Mouse (Mus musculus) kidney, embryonic 16.5 days (tissue): ENCODE data around the gene Clcn1. TPM values are rescaled to one million over a fixed set of nuclear protein-coding genes. Genes with fewer than 3 reads are reported as not detected.
A peak's percentile ranks its signal among the peaks of the same experiment; 100 is the strongest.

Experiments
- ATAC-seq: fragments of 200-750 bp; cut with Nextera tagmentation; 2 replicates; pipeline ENCODE4 v1.8.0; 2017; ENCODE audit warnings: moderate TSS enrichment; ENCODE audit not compliant: low FRiP score, low TSS enrichment
- H3K27ac ChIP-seq: fragments of 300-500 bp; sonication (generic); 2 replicates; pipeline ENCODE4 v1.5.1; 2014; ENCODE audit warnings: low read length
- H3K27me3 ChIP-seq: fragments of 300-500 bp; sonication (generic); 2 replicates; pipeline ENCODE4 v1.6.1; 2014; ENCODE audit warnings: low read length, control low read depth, mixed read lengths; ENCODE audit not compliant: insufficient read depth
- H3K36me3 ChIP-seq: fragments of 300-500 bp; sonication (generic); 2 replicates; pipeline ENCODE4 v1.6.1; 2014; ENCODE audit warnings: low read length, control low read depth, mixed read lengths; ENCODE audit not compliant: insufficient read depth
- H3K4me1 ChIP-seq: fragments of 300-500 bp; sonication (generic); 2 replicates; pipeline ENCODE4 v1.6.1; 2014; ENCODE audit warnings: low read length, control low read depth, mixed read lengths; ENCODE audit not compliant: insufficient read depth
- H3K4me2 ChIP-seq: fragments of 300-500 bp; sonication (generic); replicated peaks from 2 replicates; pipeline ENCODE4 v1.6.1; 2014; ENCODE audit warnings: low read depth, low read length
- H3K4me3 ChIP-seq: fragments of 300-500 bp; sonication (generic); 2 replicates; pipeline ENCODE4 v1.5.1; 2014; ENCODE audit warnings: mild to moderate bottlenecking, low read length
- H3K9ac ChIP-seq: fragments of 300-500 bp; sonication (generic); replicated peaks from 2 replicates; pipeline ENCODE4 v1.6.1; 2014; ENCODE audit warnings: low read length
- H3K9me3 ChIP-seq: fragments of 300-500 bp; sonication (generic); 2 replicates; pipeline ENCODE4 v1.6.1; 2016; ENCODE audit warnings: low read length, control low read depth
- WGBS: fragments of 180-500 bp; shearing (Covaris S2); extraction: QIAGEN DNeasy Blood & Tissue Kit; methylation state at CpG from one replicate; pipeline ENCODE4 v1.1.7; 2014; 5-methylcytosine and 5-hydroxymethylcytosine counted together
- polyA plus RNA-seq: library from polyadenylated mRNA; unstranded; fragments of >200 nt; fragmentation: Nextera tagmentation; extraction: Ambion mirVana; gene quantifications from 2 replicates; pipeline ENCODE4 v1.2.1, GENCODE M21; 2015

The Clcn1 gene
- polyA plus RNA-seq, 1 experiment from 2014 or later = 0.29 TPM

GRCm38 (mm10) chr6:42326509-42326908, 40.0 kb downstream of the Clcn1 start:
- ATAC-seq = no peak
- 91% methylated on average over 3 of the region's 3 CpGs for WGBS

GRCm38 (mm10) chr6:42328757-42329156, 42.3 kb downstream of the Clcn1 start:
- Histone ChIP-seq H3K4me2 (no peak overlapping the region), H3K36me3 (no peaks in the 10 kb centered on the region), H3K4me3 (no peak overlapping the region), H3K4me1 (peaks cover 14% of the 10 kb centered on the region), H3K9me3 (no peaks in the 10 kb centered on the region), H3K27me3 (peaks cover 20% of the 10 kb centered on the region), H3K27ac (no peak overlapping the region), H3K9ac (no peak overlapping the region)
- 72% methylated on average over 3 of the region's 3 CpGs for WGBS
- no peak for ATAC-seq

More at GRCm38 (mm10) chr6:42326509-42326908, 40.0 kb downstream of the Clcn1 start:
- Histone ChIP-seq H3K4me2 (no peak overlapping the region), H3K9ac (no peak overlapping the region), H3K9me3 (no peaks in the 10 kb centered on the region), H3K4me3 (no peak overlapping the region), H3K4me1 (peaks cover 18% of the 10 kb centered on the region), H3K36me3 (no peaks in the 10 kb centered on the region), H3K27ac (no peak overlapping the region), H3K27me3 (peaks cover 42% of the 10 kb centered on the region)

- H3K4me2 ChIP-seq = no peak overlapping the region
- H3K9ac ChIP-seq = no peak overlapping the region
- H3K4me1 ChIP-seq = 0 out of 2 replicates have a peak, but pooled peaks cover under 1% of the 10 kb centered on the region
- H3K9me3 ChIP-seq = no peaks in the 10 kb centered on the region
- no peak for ATAC-seq
- no peak overlapping the region for H3K27ac ChIP-seq
- 0 out of 2 replicates have a peak, but pooled peaks cover 6% of the 10 kb centered on the region for H3K27me3 ChIP-seq
- H3K36me3 ChIP-seq = no peaks in the 10 kb centered on the region
- 72% methylated on average over 3 of the region's 3 CpGs for WGBS
- no peak overlapping the region for H3K4me3 ChIP-seq
These were observed 43.7 kb downstream of the Clcn1 start for GRCm38 (mm10) chr6:42330216-42330615.

- H3K9me3 ChIP-seq = no peaks in the 10 kb centered on the region
- H3K4me3 ChIP-seq = no peak overlapping the region
- no peak overlapping the region for H3K27ac ChIP-seq
- no peak overlapping the region for H3K4me2 ChIP-seq
- no peak for ATAC-seq
- H3K27me3 ChIP-seq = 0 out of 2 replicates have a peak, but pooled peaks cover 1% of the 10 kb centered on the region
- H3K9ac ChIP-seq = no peak overlapping the region
- H3K36me3 ChIP-seq = no peaks in the 10 kb centered on the region
- 77% methylated on average over 3 of the region's 3 CpGs for WGBS
- H3K4me1 ChIP-seq = no peaks in the 10 kb centered on the region
These were observed 44.5 kb downstream of the Clcn1 start for GRCm38 (mm10) chr6:42330946-42331345.

GRCm38 (mm10) chr6:42339189-42339588, 52.7 kb downstream of the Clcn1 start:
- Histone ChIP-seq H3K4me3 (no peak overlapping the region), H3K9me3 (no peaks in the 10 kb centered on the region), H3K27me3 (no peaks in the 10 kb centered on the region), H3K36me3 (no peaks in the 10 kb centered on the region), H3K27ac (no peak overlapping the region), H3K9ac (no peak overlapping the region), H3K4me2 (no peak overlapping the region), H3K4me1 (no peaks in the 10 kb centered on the region)
- WGBS = 90% methylated on average over 2 of the region's 2 CpGs
- ATAC-seq = no peak

- no peaks in the 10 kb centered on the region for H3K4me1 ChIP-seq
- H3K9ac ChIP-seq = no peak overlapping the region
- WGBS = 77% methylated on average over 5 of the region's 5 CpGs
- H3K36me3 ChIP-seq = no peaks in the 10 kb centered on the region
- H3K4me2 ChIP-seq = no peak overlapping the region
- no peaks in the 10 kb centered on the region for H3K9me3 ChIP-seq
- no peak for ATAC-seq
- H3K27ac ChIP-seq = no peak overlapping the region
- H3K27me3 ChIP-seq = no peaks in the 10 kb centered on the region
- H3K4me3 ChIP-seq = no peak overlapping the region
These were observed 53.5 kb downstream of the Clcn1 start for GRCm38 (mm10) chr6:42339981-42340380.

- no peak overlapping the region for H3K4me3 ChIP-seq
- H3K9me3 ChIP-seq = no peaks in the 10 kb centered on the region
- 64% methylated on average over 1 of the region's 1 CpGs for WGBS
- no peak overlapping the region for H3K4me2 ChIP-seq
- H3K36me3 ChIP-seq = no peaks in the 10 kb centered on the region
- H3K9ac ChIP-seq = no peak overlapping the region
- H3K27ac ChIP-seq = no peak overlapping the region
- H3K27me3 ChIP-seq = no peaks in the 10 kb centered on the region
- ATAC-seq = no peak
- H3K4me1 ChIP-seq = no peaks in the 10 kb centered on the region
These were observed 55.7 kb downstream of the Clcn1 start for GRCm38 (mm10) chr6:42342171-42342570.

GRCm38 (mm10) chr6:42343361-42344120, 57.1 kb downstream of the Clcn1 start:
- Histone ChIP-seq H3K4me3 (no peak overlapping the region), H3K9me3 (no peaks in the 10 kb centered on the region), H3K27me3 (no peaks in the 10 kb centered on the region), H3K36me3 (no peaks in the 10 kb centered on the region), H3K9ac (no peak overlapping the region), H3K27ac (no peak overlapping the region), H3K4me2 (no peak overlapping the region), H3K4me1 (peaks cover 5% of the 10 kb centered on the region; the same call in 1 of the 2 replicates)
- no peak for ATAC-seq
- WGBS = 72% methylated on average over 9 of the region's 9 CpGs

GRCm38 (mm10) chr6:42344255-42344654, 57.8 kb downstream of the Clcn1 start:
- Histone ChIP-seq H3K27ac (no peak overlapping the region), H3K27me3 (no peaks in the 10 kb centered on the region), H3K4me2 (no peak overlapping the region), H3K4me1 (peaks cover 7% of the 10 kb centered on the region; the same call in 1 of the 2 replicates), H3K4me3 (no peak overlapping the region), H3K9ac (no peak overlapping the region), H3K36me3 (no peaks in the 10 kb centered on the region), H3K9me3 (no peaks in the 10 kb centered on the region)
- WGBS = 84% methylated on average over 1 of the region's 1 CpGs
- ATAC-seq = no peak

GRCm38 (mm10) chr6:42348281-42349005, 62.0 kb downstream of the Clcn1 start:
- no peak for ATAC-seq
- no peak overlapping the region for H3K27ac ChIP-seq

More at GRCm38 (mm10) chr6:42348281-42349005, 62.0 kb downstream of the Clcn1 start:
- no peaks in the 10 kb centered on the region for H3K27me3 ChIP-seq
- peaks cover 35% of the 10 kb centered on the region for H3K4me1 ChIP-seq
- H3K36me3 ChIP-seq = peaks cover 11% of the 10 kb centered on the region
- H3K4me3 ChIP-seq = peak overlapping the region; percentile 91
- 32% methylated on average over 12 of the region's 12 CpGs for WGBS
- peak overlapping the region; percentile 95 for H3K4me2 ChIP-seq
- peak overlapping the region; percentile 95 for H3K9ac ChIP-seq
- no peaks in the 10 kb centered on the region for H3K9me3 ChIP-seq
